Mouse (Mus musculus) cortical plate, adult 2 months (tissue): ENCODE data around the gene Bend6.

Experiments used
- CTCF ChIP-seq: fragments of 200-500 bp; IDR thresholded peaks from 2 replicates; pipeline ENCODE4 v1.5.1; 2011; ENCODE audit warnings: mild to moderate bottlenecking, control low read depth, low read length; ENCODE audit not compliant: insufficient read depth; ENCODE audit errors: extremely low read depth
- POLR2A ChIP-seq: fragments of 200-500 bp; IDR thresholded peaks from 2 replicates; pipeline ENCODE4 v1.6.1; 2011; ENCODE audit warnings: mild to moderate bottlenecking, low read length, control low read depth; ENCODE audit not compliant: insufficient read depth; ENCODE audit errors: extremely low read depth

DNA sequence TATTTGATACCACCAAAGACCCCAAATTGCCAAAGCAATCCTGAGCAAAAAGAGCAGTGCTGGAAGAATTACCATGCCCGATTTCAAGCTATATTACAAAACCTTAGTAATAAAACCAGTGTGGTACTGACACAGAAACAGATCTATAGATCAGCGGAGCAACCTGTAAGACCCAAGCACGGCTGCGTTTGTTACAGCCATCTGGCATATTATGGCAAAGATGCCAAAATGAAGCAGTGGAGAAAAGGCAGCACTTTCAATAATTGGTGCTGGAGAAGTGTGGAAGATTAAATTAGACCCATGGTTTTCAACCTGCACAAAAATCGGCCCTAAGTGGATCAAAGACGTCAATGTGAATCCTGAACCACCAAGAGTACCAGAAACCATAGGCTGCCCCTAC lies 48.0 kb upstream of the Bend6 start:
- TF ChIP-seq CTCF = no peak
- no peak for TF ChIP-seq POLR2A
